Mouse (Mus musculus): ENCODE data around the gene Pbp2.

- no peak for TF ChIP-seq GATA1 (IDR thresholded peaks at IDR 0.05; ENCODE audit: borderline replicate concordance, low read length)
- no peak for TF ChIP-seq FLI1 (IDR thresholded peaks at IDR 0.05; ENCODE audit: low read length)
Observed at GRCm38 (mm10) chr6:135267221-135267620, 43.0 kb downstream of the Pbp2 start.
